Mouse (Mus musculus): Measurements from ENCODE around the gene 9530077C05Rik. TPM values are rescaled to one million over a fixed set of nuclear protein-coding genes. Genes with fewer than 3 reads are reported as not detected.

The 9530077C05Rik gene
- polyA plus RNA-seq (2015; fragmentation: Nextera tagmentation; extraction: Ambion mirVana) = 1.5 and 1.8 TPM in 2 replicates

GRCm38 (mm10) chr9:22411002-22411857 lies at the start of gene 9530077C05Rik:
9530077C05Rik (plus strand) TSS chr9:22411513.

GRCm38 (mm10) chr9:22389021-22389476 lies 22.3 kb upstream of the 9530077C05Rik start, which contains the start of gene Anln:
Anln (minus strand) TSS chr9:22389188.

GRCm38 (mm10) chr9:22453990-22454389 lies 42.7 kb downstream of the 9530077C05Rik start, which contains the start of gene Gm17545:
Gm17545 (plus strand) TSS chr9:22454290.

GRCm38 (mm10) chr9:22469643-22470042 lies 58.3 kb downstream of the 9530077C05Rik start, which contains the start of gene Rp9:
Rp9 (minus strand) TSS chr9:22469743.

DNA sequence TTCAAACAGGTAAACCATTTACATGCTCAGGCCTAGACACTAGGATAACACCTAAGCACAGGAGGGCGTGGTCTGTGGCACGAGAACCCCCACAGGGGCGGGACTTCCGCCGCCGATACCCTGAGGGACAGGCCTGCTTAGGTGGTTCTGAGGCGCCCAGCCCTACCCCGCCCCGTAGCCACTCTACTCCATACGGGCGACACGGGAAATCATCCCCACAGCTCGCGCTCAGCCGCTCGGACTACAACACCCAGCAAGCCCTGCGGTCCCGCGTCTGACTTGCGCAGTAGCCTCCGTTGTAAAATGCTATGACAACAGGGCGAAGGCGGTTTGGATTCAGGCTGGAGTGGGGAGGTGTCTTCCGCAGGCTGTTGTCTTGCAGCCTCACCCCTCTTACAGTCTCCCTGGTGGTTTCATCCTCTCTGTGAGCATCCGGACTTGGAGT lies 64.1 kb downstream of the 9530077C05Rik start, which contains the start of gene Bbs9:
Gene Bbs9 (plus strand): TSS at position 292 of the 445 bp plus-strand sequence.

Other genes starting within 250 kb of the 9530077C05Rik start
- 0.13 and 0.28 TPM in 2 replicates for gene Zfp872, start 223.4 kb upstream of the 9530077C05Rik start, polyA plus RNA-seq (2015; fragmentation: Nextera tagmentation; extraction: Ambion mirVana)
- 27.7 and 30.7 TPM in 2 replicates for gene Zfp809, start 185.8 kb upstream of the 9530077C05Rik start, polyA plus RNA-seq (2015; fragmentation: Nextera tagmentation; extraction: Ambion mirVana)
- gene Zfp599, start 151.6 kb upstream of the 9530077C05Rik start, polyA plus RNA-seq (2015; fragmentation: Nextera tagmentation; extraction: Ambion mirVana) = 0.55 and 0.70 TPM in 2 replicates
- 7.4 and 7.9 TPM in 2 replicates for gene Zfp810, start 103.9 kb upstream of the 9530077C05Rik start, polyA plus RNA-seq (2015; fragmentation: Nextera tagmentation; extraction: Ambion mirVana)
- 13.4 and 21.4 TPM in 2 replicates for gene Anln, start 22.3 kb upstream of the 9530077C05Rik start, polyA plus RNA-seq (2015; fragmentation: Nextera tagmentation; extraction: Ambion mirVana)
- gene Gm17545, start 42.8 kb downstream of the 9530077C05Rik start, polyA plus RNA-seq (2015; fragmentation: Nextera tagmentation; extraction: Ambion mirVana) = not detected in 2 replicates
- 37.3 and 38.5 TPM in 2 replicates for gene Rp9, start 58.2 kb downstream of the 9530077C05Rik start, polyA plus RNA-seq (2015; fragmentation: Nextera tagmentation; extraction: Ambion mirVana)
- 4.2 and 5.4 TPM in 2 replicates for gene Bbs9, start 64.2 kb downstream of the 9530077C05Rik start, polyA plus RNA-seq (2015; fragmentation: Nextera tagmentation; extraction: Ambion mirVana)